Mouse (Mus musculus): ENCODE measurements at regions not wholly inside any gene's neighbourhood (a gene's known extent, or its start where the extent isn't known, plus 50 kb on each side); places are given as distances from the start of the nearest gene placed in this dataset.

- TF ChIP-seq CTCF (IDR thresholded peaks at IDR 0.05; ENCODE audit: low read depth) (no peak), EP300 (IDR thresholded peaks at IDR 0.05; ENCODE audit: low read depth) (no peak)
These were observed 141.8 kb downstream of the Katnal1 start for GRCm38 (mm10) chr5:148787270-148787669.
